Mouse (Mus musculus) G1E (cell line): ENCODE results near the gene Agpat4.

ENCODE experiments used
- CTCF ChIP-seq: IDR thresholded peaks from 2 replicates; pipeline ENCODE4 v1.5.1; 2012; ENCODE audit warnings: low read depth, low read length, inconsistent platforms, mixed read lengths
- GATA1 ChIP-seq: IDR thresholded peaks from 2 replicates; pipeline ENCODE4 v1.6.1; 2012; ENCODE audit warnings: borderline replicate concordance, low read length, inconsistent platforms, mixed read lengths
- POLR2AphosphoS5 ChIP-seq: IDR thresholded peaks from 2 replicates; pipeline ENCODE4 v1.6.1; 2012; ENCODE audit warnings: low read depth, low read length, inconsistent platforms; ENCODE audit not compliant: insufficient replicate concordance
- TAL1 ChIP-seq: conservative IDR thresholded peaks from 2 replicates; pipeline ENCODE4 v1.6.1; 2012; ENCODE audit warnings: low read depth, low read length, inconsistent platforms, mixed read lengths

DNA sequence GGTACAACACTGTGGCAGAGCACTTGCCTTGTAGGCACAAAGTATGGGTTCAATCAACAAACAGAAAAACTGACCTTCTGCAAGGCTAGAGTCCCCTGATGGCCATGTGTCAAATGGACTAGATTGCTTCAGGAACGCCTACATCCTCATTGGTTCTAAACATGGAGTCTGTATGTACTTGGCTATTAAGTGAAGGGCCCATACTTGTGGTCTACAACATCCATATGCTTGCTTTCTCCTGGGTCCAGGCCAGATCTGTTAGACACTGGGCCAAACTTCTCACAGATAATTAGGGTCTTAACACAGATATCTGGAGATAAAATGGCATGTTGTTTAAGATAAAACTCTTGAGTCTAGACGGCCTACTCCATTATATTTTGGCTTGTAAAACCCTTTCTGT lies 61.3 kb downstream of the Agpat4 start:
- TF ChIP-seq CTCF (no peak), GATA1 (no peak), POLR2AphosphoS5 (no peak), TAL1 (no peak)
